Mouse (Mus musculus) urinary bladder, adult 2 months (tissue): ENCODE results near the gene Zc3h7b. TPM values are rescaled to one million over a fixed set of nuclear protein-coding genes. Genes with fewer than 3 reads are reported as not detected.
"Not testable (repeated sequence)": the region's sequence is repeated elsewhere in the genome, so short reads cannot be mapped to it uniquely, and the experiment has no call there.

Source experiments
- DNase-seq: peaks from one replicate; pipeline ENCODE4 v3.0.0; 2022; ENCODE audit warnings: low spot score
- polyA plus RNA-seq: library from polyadenylated mRNA; depleted of rRNA; stranded (reverse); fragments of >200 nt; gene quantifications from 2 replicates; pipeline ENCODE4 v1.2.3, GENCODE M21; 2012

Gene Zc3h7b
- polyA plus RNA-seq, 1 experiment, result 30.8 TPM

DNA sequence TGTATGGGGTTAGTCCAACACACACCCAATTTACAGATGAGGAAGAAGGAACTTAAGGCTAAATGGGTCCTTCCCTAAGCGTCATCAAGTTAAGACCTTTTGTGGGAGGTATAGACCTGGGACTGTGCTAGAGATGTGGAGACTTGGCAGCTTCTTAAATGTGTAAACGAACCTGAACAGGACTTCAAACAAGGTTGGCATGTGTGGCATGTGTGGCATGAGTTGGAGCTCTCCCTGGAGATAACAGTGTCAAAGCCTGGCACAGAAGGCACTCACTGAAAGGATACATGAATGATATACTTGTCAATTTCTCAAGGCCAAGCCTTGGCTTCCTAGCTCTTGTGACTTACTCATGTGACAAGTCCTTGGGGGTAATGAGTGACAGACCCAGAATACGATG lies 5.6 kb upstream of the Zc3h7b start:
- DNase-seq, result no peak

DNA sequence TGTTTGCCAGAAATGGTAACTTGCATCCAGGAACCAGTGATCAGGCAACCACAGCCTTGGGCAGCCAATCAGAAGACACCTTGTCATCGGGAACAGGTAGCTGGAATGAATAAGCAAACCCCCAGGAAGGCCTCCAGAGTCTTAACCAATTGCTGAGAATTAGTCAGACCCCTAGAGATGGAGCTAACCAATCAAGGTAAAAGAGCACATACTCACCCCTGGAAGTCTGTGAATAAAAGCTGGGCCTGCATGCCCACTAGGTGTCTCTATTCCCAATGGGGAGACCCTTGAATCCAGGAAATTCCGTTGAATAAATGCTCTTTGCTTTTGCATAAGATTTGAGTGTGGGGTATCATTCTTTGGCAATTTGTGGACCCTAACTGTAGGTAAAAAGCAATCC lies 4.9 kb upstream of the Zc3h7b start:
- DNase-seq, result no peak

DNA sequence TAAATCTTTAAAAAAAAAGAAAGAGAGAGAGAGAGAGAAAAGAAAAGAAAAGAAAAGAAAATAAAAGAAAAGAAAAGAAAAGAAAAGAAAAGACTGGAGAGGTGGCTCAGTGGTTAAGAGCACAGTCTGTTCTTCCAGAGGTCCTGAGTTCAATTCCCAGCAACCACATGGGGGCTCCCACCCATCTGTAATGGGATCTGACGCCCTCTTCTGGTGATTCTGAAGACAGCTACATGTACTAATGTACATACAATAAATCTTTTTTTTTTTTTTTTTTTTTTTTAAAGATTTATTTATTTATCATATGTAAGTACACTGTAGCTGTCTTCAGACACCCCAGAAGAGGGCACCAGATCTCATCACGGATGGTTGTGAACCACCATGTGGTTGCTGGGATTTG lies 2.5 kb upstream of the Zc3h7b start:
- not testable (repeated sequence) for DNase-seq

DNA sequence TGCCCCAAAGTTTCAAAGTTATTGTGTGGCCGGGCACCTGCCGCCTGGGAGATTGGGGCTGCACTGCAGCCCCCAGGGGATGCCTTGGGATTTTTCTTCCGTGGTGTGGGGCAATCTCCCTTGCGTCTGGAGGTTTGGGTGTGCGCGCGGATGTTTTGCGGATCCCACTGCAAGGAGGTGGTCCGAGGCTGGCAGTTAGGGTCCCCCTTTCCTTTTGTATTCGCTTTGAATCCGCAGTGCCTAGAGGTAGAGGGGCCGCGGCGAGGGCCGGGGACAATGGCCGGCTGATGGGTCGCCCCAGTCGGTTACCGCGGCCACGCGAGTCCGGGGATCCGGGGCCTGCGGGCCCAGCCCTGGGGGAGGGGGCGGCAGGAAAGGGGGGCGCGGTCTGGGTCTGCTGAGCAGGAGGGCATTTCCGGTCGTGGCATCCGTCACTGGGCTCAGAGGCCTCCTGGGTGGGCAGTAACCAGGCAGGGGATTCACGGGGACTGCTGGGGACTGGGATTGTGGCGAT lies 801 bp downstream of the Zc3h7b start:
- peak; percentile 61 for DNase-seq

DNA sequence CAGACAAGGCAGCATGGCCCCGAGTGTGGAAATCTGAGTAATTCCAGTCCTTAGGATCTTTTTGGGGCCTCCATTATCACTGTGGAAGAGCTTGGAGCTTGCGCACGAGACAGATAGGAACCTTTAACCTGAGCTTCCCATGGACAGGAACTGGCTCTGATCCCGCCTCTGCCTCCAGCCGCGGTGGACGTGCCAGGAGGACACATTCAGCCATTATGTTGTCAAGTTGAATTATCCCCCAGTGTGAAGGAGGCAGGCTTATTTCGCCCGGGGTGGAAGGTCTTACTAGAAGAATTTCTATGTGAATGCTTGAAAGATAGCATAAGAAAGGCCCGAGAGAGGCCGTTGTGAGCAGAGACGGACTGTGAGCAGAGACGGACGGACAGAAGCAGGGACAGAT lies 4.9 kb downstream of the Zc3h7b start:
- DNase-seq, result no peak

DNA sequence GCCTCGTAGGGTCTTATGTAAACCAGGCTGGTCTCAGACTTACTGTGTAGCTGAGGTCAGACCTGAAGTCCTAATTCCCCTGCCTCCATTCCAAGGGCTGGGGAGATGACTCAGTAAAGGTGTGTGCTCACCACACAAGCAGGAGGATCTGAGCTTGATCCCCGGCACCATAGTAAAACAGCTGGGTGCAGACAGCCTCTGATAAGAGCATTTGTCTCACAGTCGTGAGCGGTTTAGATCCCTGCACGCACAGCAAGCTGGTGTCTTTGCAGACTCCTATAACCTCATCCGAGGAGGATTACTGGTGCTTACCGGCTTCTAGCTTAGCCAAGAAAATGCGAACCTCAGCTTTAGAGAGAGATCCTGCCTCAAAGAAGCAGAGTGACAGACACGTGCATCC lies 8.8 kb downstream of the Zc3h7b start:
- DNase-seq, result no peak

DNA sequence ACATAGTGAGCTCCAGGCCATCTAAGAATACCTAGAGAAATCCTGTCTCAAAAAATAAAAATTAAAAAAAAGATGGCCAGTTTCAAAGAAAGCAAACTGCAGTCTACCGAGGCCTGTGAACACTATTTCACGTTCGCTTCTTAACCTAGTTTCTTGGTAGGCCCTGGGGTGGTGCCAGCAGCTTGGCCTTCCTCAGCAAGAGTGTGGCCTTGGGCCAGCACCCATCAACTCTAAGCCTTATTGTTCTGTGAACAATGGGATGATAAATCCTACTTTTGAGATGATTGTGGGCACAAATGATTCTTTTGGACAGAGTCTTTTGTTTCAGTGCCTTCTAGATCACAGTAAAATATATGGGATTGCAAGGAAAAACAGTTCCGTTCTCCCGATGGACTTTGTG lies 13.8 kb downstream of the Zc3h7b start:
- DNase-seq, result no peak

DNA sequence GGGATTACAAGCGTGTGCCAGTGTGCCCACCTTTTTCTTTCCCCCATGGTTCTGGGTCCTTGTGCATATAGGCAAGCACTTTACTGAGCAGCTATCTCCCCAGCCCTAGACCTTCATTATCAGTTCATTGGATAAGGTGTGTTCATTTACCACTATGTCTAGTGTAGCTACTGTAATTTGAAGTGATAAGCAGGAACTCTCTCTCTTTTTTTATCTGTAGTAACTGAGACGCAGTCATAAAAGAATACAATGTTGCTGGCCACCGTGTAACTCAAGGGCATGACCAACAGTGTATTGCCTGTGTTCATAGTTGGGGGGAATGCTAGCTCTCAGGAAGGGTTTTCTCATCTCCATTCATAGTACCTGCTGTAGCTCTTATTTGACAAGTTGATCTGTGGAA lies 14.7 kb downstream of the Zc3h7b start:
- DNase-seq, result no peak

DNA sequence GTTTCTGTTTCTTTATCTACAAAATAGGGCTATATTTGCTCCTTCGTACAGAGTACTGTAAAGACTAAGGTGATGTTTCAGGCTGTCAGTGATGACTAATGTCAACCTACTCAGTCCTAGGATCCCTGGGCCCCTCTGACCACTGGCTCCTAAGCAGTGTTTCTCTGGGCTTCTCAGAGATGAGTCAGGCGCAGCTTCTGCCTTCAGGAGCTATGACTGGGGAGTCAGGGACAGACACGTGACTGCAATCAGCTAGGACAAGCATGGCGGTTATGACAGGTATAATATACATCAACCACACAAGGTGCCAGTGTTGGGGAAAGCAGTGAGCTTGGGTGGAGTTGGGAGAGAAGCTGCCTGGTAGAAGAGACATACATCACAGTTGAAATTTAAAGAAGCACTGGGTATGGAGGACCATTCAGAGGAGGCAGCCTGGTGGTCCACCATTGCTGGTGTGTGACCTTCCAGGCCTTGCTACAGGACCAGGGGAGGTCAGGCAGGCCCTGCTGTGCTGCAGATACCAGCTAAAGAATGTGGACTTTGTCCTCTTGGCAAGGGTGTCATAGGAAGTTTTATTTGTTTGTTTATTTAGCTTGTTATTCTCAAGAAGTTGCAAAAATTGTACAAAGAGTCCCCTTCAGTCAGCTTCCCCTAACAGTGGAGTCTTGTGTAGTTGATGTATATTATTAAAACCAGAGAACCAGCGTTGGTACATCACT lies 15.7 kb downstream of the Zc3h7b start:
- no peak for DNase-seq

DNA sequence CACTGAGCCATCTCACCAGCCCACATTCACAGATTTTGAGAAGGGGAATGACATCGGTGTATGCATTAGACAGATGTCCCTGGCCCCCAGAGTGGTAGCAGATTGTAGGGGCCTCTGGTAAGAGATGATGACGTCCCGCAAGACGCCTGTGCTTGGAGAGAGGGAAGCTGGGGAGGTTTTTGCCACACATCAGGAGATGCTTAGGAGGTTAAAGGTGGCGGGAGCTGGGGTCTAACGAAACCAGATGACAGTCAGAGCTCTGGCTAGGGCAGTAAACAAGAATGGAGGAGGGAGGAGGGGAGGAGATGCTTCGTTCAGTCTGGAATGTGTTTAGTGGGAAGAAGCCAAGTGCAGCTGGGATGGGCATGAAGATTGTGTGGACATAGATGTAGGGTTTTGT lies 16.5 kb downstream of the Zc3h7b start:
- no peak for DNase-seq

DNA sequence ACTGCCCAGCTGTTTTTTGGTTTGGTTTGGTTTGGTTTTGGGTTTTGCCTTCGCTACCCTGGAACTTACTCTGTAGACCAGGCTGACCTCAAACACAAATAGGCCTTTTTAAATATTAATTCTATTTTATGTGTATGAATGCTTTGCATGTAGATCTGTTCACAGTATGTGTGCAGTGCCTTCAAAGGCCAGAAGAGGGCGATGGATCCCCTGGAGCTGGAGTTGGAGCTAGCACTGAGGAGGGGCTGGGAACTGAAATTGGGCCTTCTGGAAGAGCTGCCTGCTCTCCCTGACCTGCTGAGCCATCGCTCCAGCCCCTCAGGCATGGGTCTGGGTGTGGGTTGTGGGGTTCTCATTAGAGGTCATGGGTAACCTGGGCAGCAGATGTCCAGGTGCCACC lies 17.1 kb downstream of the Zc3h7b start:
- no peak for DNase-seq

DNA sequence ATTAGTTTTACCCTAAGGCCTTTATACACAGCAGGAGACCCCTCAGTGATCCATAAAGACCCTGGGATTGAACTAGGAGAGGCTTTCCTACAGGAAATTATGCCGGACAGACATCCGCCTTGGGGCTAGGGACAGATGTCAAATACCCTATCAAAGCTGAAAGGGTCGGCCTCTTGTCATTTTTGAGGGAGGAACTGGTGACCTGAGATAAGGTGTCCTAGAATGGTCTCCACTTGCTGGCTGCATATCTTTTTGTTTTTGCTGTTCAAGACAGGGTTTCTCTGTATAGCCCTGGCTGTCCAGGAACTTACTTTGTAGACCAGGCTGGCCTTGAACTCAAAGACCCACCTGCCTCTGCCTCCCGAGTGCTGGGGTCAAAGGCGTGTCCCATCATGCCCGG lies 19.7 kb downstream of the Zc3h7b start:
- DNase-seq, result no peak

DNA sequence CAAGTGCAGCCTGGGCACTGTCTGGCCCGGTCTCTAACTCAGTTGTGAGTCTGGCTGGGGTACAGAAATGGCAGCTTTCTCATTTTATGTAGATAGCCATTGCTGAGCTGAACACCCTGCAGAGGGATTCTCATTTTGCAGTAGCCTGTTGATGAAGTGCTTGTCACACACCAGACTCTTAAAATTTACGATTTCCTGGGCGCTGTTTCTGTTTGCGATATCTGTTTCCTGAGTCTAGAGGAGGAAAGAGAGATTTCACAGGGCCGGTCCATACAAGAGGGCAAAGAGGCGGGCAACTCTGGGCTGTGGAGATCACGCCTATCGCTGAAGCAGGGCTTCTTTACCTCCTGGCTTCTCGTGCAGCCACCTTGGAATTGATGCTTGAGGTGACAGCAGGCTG lies 20.8 kb downstream of the Zc3h7b start:
- no peak for DNase-seq

DNA sequence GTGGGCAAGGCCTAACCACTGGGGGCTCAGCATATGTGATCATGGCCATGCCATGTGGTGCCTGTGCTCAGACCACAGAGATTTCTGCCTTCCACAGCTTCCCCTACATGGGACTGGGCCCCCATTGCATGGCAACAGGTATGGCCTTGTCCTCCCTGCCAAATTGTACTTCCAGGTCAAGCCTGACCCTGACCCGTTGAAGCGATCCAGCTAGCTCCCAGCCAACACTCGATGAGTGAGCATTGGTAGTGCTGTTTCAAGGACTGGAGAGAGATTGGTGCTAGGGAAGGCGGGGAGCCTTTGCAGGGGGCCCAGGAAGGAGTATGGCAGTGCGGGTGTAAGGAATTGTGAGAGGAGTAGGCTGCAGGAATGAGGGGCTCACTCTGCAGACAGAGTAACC lies 21.6 kb downstream of the Zc3h7b start:
- no peak for DNase-seq

DNA sequence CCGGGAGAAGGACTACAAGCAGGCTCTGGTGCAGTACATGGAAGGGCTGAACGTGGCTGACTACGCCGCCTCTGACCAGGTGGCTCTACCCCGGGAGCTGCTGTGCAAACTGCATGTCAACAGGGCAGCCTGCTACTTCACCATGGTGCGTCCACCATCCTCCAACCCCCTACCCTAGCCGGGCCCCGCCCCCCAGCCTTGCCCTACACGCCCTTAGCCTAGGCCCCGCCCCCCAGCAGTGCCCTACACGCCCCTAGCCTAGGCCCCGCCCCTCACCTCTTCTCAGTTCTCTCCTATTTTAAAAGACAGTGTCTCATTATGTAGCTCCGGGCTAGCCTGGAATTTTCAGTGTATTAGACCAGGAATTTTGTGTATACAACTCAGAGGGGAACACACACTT lies 24.2 kb downstream of the Zc3h7b start:
- no peak for DNase-seq

DNA sequence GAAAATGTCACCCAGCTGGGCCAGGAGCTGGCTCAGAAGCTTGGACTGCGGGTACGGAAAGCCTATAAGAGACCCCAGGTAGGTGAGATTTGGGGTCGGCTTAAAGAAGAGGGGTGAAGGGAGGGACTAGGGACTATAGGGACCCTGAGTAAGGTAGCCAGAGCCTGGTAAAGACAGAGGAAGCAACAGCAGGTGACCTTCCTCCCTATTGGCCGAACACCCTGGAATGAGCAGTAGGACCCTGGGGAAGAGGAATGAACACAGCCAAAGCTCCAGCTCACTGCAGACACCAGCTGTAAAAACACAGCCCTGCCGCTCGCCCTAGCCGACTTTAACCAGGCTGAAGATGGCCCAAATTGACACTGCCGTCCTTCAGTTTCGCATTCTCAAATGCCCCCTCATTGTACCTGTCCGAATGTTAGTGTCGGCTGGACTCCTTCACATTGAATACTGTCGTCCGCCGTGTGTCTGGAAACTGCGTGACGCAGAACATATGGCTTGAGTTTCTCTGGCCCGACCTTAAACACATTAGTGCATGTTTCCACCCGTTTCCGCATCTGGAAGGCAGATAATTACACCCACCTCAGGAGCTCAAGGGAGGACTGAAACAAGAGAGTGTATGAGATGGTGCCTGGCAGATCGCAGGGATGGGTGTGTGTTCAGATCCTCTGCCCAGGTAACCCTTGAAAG lies 27.7 kb downstream of the Zc3h7b start:
- no peak for DNase-seq

DNA sequence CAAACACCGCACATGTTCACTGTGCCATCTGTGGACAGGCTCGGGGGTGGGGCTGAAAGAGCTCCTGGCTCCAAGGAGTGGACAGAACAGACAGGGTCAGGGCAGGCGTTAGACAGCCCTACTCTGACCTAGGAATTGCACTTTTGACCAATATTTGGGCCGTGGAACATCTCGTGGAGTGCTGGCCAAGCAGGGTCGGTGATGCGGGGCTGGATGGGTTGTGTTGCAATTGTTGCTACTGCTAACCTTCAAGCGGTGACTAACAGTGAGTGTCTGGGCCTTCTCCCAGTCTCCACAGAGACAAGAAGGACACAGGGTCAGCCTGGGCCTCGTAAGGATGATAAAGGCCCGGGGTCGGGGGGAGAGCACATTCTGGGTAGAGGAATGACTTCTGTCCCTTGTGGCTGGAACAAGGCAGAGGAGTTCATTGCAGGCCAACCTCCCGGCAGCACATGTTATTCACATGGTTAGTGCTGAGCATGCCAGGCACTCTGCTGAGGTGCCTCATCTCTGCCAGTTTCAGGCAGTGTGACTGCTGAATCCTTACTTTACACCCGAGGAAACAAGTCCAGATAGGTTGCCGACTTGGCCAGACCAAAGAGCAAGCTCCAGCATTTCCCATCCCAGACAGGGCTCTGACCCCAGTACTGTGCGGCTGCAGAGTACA lies 29.8 kb downstream of the Zc3h7b start:
- DNase-seq, result no peak

DNA sequence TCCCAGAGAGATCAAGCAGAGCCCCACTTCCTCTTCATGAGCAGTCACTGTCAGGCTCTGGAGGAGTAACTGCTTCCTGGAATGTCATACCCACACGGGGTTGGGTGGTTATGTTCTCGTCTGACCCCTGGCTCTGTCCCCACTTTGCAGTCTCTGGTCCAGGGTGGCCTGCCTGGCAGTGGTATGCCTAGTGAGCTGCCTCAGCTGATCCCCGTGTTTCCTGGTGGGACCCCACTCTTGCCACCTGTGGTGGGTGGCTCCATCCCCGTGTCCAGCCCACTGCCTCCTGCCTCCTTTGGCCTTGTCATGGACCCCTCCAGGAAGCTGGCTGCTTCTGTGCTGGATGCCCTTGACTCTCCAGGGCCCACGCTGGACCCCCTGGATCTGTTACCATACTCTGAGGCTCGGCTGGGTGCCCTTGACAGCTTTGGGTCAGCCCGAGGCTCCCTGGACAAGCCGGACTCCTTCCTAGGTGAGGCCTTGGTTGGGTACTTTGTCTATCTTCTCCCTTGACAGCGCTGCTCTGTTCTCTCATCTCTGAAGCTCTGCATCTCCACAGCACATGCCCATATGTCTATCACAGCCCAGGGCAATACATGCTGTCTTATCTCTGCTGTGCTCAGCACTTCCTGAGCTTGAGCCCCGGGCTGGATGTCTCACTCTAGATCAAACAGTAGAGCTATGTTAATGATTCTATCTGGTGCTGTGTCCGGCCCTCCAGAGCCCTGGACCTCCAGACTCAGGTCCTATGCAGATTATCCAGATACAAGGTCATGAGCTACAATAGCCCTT lies 32.0 kb downstream of the Zc3h7b start:
- no peak for DNase-seq

DNA sequence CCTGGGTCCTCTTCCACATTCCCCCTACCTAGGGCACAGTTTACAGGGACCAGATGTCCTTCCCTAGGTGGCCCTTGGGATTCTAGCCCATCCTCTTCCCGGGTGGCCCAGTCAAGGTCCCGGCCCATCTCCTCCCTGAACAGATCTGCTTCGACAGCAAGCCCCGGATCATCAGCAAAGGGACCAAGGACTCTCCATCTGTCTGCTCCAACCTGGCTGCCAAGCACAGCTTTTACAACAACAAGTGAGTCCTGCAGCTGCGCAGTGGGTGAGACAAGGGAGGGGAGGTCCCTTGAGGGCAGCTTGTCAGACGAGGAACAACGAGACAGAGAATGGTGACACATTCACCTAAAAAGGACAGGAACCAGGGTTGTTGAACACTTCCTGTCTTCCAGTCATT lies 37.0 kb downstream of the Zc3h7b start:
- no peak for DNase-seq

DNA sequence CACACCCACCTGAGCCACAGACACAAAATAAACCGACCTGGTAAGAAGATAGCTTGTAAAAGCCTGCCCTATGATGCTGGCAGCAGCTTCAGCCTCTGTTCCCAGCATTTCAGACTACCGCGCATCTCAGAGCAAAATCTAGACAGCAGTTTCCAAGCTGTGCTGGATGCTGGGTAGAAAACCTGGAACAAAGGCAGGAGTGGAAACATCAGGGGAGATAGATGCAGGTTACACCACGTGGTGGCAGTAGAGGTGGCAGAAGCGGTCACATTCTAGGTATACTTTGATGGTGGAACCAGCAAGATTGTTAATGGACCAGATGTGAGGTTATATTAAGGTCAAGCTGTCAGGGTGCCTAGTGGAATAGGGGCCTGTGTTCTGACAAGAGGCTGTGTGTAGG lies 39.9 kb downstream of the Zc3h7b start:
- DNase-seq, result no peak

DNA sequence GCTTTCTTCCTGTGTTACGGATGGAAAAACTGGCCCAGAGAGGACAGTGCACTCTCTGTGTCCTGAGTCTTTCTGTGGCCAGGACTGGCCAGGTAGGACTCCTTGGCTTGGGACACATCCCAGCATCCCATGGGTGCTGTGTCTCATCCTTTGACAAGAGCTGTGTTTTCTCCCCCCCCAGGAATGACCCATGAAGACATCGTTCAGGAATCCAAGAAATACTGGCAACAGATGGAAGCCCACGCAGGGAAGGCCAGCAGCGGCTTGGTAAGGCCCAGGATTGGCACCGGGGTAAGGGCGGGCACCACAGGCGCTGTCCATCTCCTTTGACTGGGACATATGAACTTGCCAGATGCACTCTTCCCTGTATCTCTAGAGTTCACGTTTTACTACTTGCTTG lies 40.8 kb downstream of the Zc3h7b start:
- no peak for DNase-seq

DNA sequence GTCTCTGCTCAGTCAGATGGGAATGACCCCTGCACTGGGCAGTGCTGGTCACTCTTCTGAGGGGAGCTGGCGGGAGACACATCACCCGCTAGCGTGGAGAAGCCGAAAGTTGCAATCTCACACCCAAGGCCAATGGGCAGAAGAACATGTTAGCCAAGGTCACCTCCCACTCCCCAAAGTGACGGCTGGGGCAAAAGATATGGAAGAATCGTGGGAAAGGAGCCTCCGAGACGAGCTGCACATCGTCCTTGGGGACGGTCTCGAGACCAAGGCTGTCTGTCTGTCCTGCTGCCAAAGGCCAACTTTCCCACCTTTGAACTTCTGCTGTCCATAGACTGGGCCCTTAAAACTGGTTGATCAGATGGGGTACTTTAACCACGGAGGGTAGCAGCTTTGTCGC lies 42.7 kb downstream of the Zc3h7b start:
- DNase-seq, result no peak
